Mouse (Mus musculus): ENCODE results near the gene Kcnq1. TPM values are rescaled to one million over a fixed set of nuclear protein-coding genes. Genes with fewer than 3 reads are reported as not detected.

Kcnq1 gene
- polyA plus RNA-seq, 1 experiment from 2014 or later = 0.87 TPM

GRCm38 (mm10) chr7:143367366-143368266, 261.5 kb downstream of the Kcnq1 start:
- Histone ChIP-seq H3K9ac (no peak overlapping the region), H3K4me3 (replicated peaks) (no peak overlapping the region), H3K27me3 (peaks cover 81% of the 10 kb centered on the region), H3K27ac (no peak overlapping the region), H3K4me2 (no peak overlapping the region), H3K9me3 (no peaks in the 10 kb centered on the region), H3K4me1 (peaks cover 6% of the 10 kb centered on the region; the same call in 1 of the 2 replicates), H3K36me3 (replicated peaks) (no peaks in the 10 kb centered on the region)
- no peak for ATAC-seq (ENCODE audit: low FRiP score)
- WGBS = 54% methylated on average over 20 of the region's 20 CpGs

- H3K36me3 ChIP-seq (replicated peaks) = no peaks in the 10 kb centered on the region
- H3K4me2 ChIP-seq = no peak overlapping the region
- H3K4me1 ChIP-seq = peaks cover 6% of the 10 kb centered on the region; the same call in 1 of the 2 replicates
- H3K27ac ChIP-seq = no peak overlapping the region
- WGBS = 24% methylated on average over 7 of the region's 7 CpGs
- peaks cover 81% of the 10 kb centered on the region for H3K27me3 ChIP-seq
- 0 out of 2 replicates have a peak, but pooled peaks have one; percentile 41 for ATAC-seq (ENCODE audit: low FRiP score)
- H3K4me3 ChIP-seq (replicated peaks) = no peak overlapping the region
- no peaks in the 10 kb centered on the region for H3K9me3 ChIP-seq
- H3K9ac ChIP-seq = no peak overlapping the region
These were observed 262.1 kb downstream of the Kcnq1 start for GRCm38 (mm10) chr7:143368267-143368643.

- Histone ChIP-seq H3K4me2 (no peak overlapping the region), H3K9me3 (no peaks in the 10 kb centered on the region), H3K4me1 (peaks cover 6% of the 10 kb centered on the region; the same call in 1 of the 2 replicates), H3K27ac (no peak overlapping the region), H3K36me3 (replicated peaks) (no peaks in the 10 kb centered on the region), H3K4me3 (replicated peaks) (no peak overlapping the region), H3K9ac (no peak overlapping the region), H3K27me3 (peaks cover 81% of the 10 kb centered on the region)
- no peak for ATAC-seq (ENCODE audit: low FRiP score)
- WGBS = 79% methylated on average over 2 of the region's 2 CpGs
These were observed 265.2 kb downstream of the Kcnq1 start for GRCm38 (mm10) chr7:143371336-143371735.

- H3K4me2 ChIP-seq = no peak overlapping the region
- no peaks in the 10 kb centered on the region for H3K36me3 ChIP-seq (replicated peaks)
- no peak overlapping the region for H3K9ac ChIP-seq
- no peak overlapping the region for H3K4me3 ChIP-seq (replicated peaks)
- no peak overlapping the region for H3K27ac ChIP-seq
- no peaks in the 10 kb centered on the region for H3K4me1 ChIP-seq
- no peaks in the 10 kb centered on the region for H3K9me3 ChIP-seq
- H3K27me3 ChIP-seq = peaks cover 87% of the 10 kb centered on the region
- 89% methylated on average over 3 of the region's 3 CpGs for WGBS
- ATAC-seq (ENCODE audit: low FRiP score) = no peak
These were observed 267.1 kb downstream of the Kcnq1 start for GRCm38 (mm10) chr7:143373265-143373664.

- Histone ChIP-seq H3K9me3 (no peaks in the 10 kb centered on the region), H3K4me3 (replicated peaks) (no peak overlapping the region), H3K9ac (no peak overlapping the region), H3K4me2 (no peak overlapping the region), H3K27me3 (peaks cover 100% of the 10 kb centered on the region), H3K27ac (no peak overlapping the region), H3K4me1 (no peaks in the 10 kb centered on the region), H3K36me3 (replicated peaks) (no peaks in the 10 kb centered on the region)
- 84% methylated on average over 16 of the region's 16 CpGs for WGBS
- ATAC-seq (ENCODE audit: low FRiP score) = no peak
These were observed 269.8 kb downstream of the Kcnq1 start for GRCm38 (mm10) chr7:143375945-143376344.

GRCm38 (mm10) chr7:143380466-143381073, 274.4 kb downstream of the Kcnq1 start:
- Histone ChIP-seq H3K9ac (no peak overlapping the region), H3K4me2 (no peak overlapping the region), H3K4me1 (peaks cover 3% of the 10 kb centered on the region), H3K36me3 (replicated peaks) (no peaks in the 10 kb centered on the region), H3K9me3 (no peaks in the 10 kb centered on the region), H3K27ac (no peak overlapping the region), H3K27me3 (peaks cover 96% of the 10 kb centered on the region), H3K4me3 (replicated peaks) (no peak overlapping the region)
- no peak for ATAC-seq (ENCODE audit: low FRiP score)
- 77% methylated on average over 20 of the region's 20 CpGs for WGBS

- Histone ChIP-seq H3K4me3 (replicated peaks) (no peak overlapping the region), H3K9ac (no peak overlapping the region), H3K27me3 (peaks cover 80% of the 10 kb centered on the region), H3K9me3 (no peaks in the 10 kb centered on the region), H3K4me2 (no peak overlapping the region), H3K4me1 (peaks cover 45% of the 10 kb centered on the region), H3K36me3 (replicated peaks) (no peaks in the 10 kb centered on the region), H3K27ac (no peak overlapping the region)
- no peak for ATAC-seq (ENCODE audit: low FRiP score)
- WGBS = 15% methylated on average over 1 of the region's 1 CpGs
These were observed 280.5 kb downstream of the Kcnq1 start for GRCm38 (mm10) chr7:143386632-143387031.

- peak overlapping the region; percentile 26; the same call in 1 of the 2 replicates for H3K4me2 ChIP-seq
- H3K9ac ChIP-seq = no peak overlapping the region
- peaks cover 73% of the 10 kb centered on the region for H3K27me3 ChIP-seq
These were observed 282.9 kb downstream of the Kcnq1 start for GRCm38 (mm10) chr7:143388783-143389695.

GRCm38 (mm10) chr7:143389860-143390259, 283.7 kb downstream of the Kcnq1 start:
- Histone ChIP-seq H3K9ac (no peak overlapping the region), H3K4me3 (replicated peaks) (no peak overlapping the region), H3K27ac (no peak overlapping the region), H3K27me3 (peaks cover 73% of the 10 kb centered on the region), H3K9me3 (no peaks in the 10 kb centered on the region), H3K4me2 (no peak overlapping the region), H3K4me1 (peaks cover 45% of the 10 kb centered on the region), H3K36me3 (replicated peaks) (no peaks in the 10 kb centered on the region)
- ATAC-seq (ENCODE audit: low FRiP score) = 0 out of 2 replicates have a peak, but pooled peaks have one; percentile 4
- WGBS = 68% methylated on average over 2 of the region's 2 CpGs

More at GRCm38 (mm10) chr7:143388783-143389695, 282.9 kb downstream of the Kcnq1 start:
- Histone ChIP-seq H3K4me3 (replicated peaks) (no peak overlapping the region), H3K9me3 (no peaks in the 10 kb centered on the region), H3K27ac (peak overlapping the region; percentile 54), H3K36me3 (replicated peaks) (no peaks in the 10 kb centered on the region), H3K4me1 (peaks cover 45% of the 10 kb centered on the region)
- peak; percentile 84 for ATAC-seq (ENCODE audit: low FRiP score)
- 24% methylated on average over 27 of the region's 27 CpGs for WGBS

- no peak overlapping the region for H3K4me2 ChIP-seq
- whole genome bisulfite sequencing = 85% methylated on average over 12 of the region's 12 CpGs
- no peaks in the 10 kb centered on the region for H3K9me3 ChIP-seq
- H3K4me3 ChIP-seq (replicated peaks) = no peak overlapping the region
- no peak overlapping the region for H3K9ac ChIP-seq
- H3K36me3 ChIP-seq (replicated peaks) = no peaks in the 10 kb centered on the region
- H3K27me3 ChIP-seq = peaks cover 75% of the 10 kb centered on the region
- no peak overlapping the region for H3K27ac ChIP-seq
- peaks cover 43% of the 10 kb centered on the region for H3K4me1 ChIP-seq
- no peak for ATAC-seq (ENCODE audit: low FRiP score)
These were observed 284.3 kb downstream of the Kcnq1 start for GRCm38 (mm10) chr7:143390277-143390948.

- ATAC-seq (ENCODE audit: low FRiP score) = no peak
- Histone ChIP-seq H3K4me2 (no peak overlapping the region), H3K4me3 (replicated peaks) (no peak overlapping the region), H3K9ac (no peak overlapping the region), H3K4me1 (peaks cover 3% of the 10 kb centered on the region; the same call in 1 of the 2 replicates), H3K27me3 (peaks cover 80% of the 10 kb centered on the region), H3K9me3 (no peaks in the 10 kb centered on the region), H3K27ac (no peak overlapping the region), H3K36me3 (replicated peaks) (no peaks in the 10 kb centered on the region)
- whole genome bisulfite sequencing = 84% methylated on average over 9 of the region's 9 CpGs
These were observed 289.0 kb downstream of the Kcnq1 start for GRCm38 (mm10) chr7:143395113-143395563.

Data from forebrain, embryonic 12.5 days (tissue).